Mouse (Mus musculus) cortical plate, adult 2 months (tissue): ENCODE results near the gene F12. TPM values are rescaled to one million over a fixed set of nuclear protein-coding genes. Genes with fewer than 3 reads are reported as not detected.

Experiments
- H3K27ac ChIP-seq: fragments of 200-500 bp; 2 replicates; pipeline ENCODE4 v1.5.1; 2012; ENCODE audit warnings: low read length, control low read depth, inconsistent platforms; ENCODE audit not compliant: insufficient read depth
- H3K4me1 ChIP-seq: fragments of 200-500 bp; 2 replicates; pipeline ENCODE4 v1.6.1; 2011; ENCODE audit warnings: low read length; ENCODE audit not compliant: control insufficient read depth, insufficient read depth
- H3K4me3 ChIP-seq: fragments of 200-500 bp; 2 replicates; pipeline ENCODE4 v1.5.1; 2011; ENCODE audit warnings: mild to moderate bottlenecking, low read length, control low read depth; ENCODE audit not compliant: insufficient read depth
- CTCF ChIP-seq: fragments of 200-500 bp; IDR thresholded peaks from 2 replicates; pipeline ENCODE4 v1.5.1; 2011; ENCODE audit warnings: mild to moderate bottlenecking, control low read depth, low read length; ENCODE audit not compliant: insufficient read depth; ENCODE audit errors: extremely low read depth
- POLR2A ChIP-seq: fragments of 200-500 bp; IDR thresholded peaks from 2 replicates; pipeline ENCODE4 v1.6.1; 2011; ENCODE audit warnings: mild to moderate bottlenecking, low read length, control low read depth; ENCODE audit not compliant: insufficient read depth; ENCODE audit errors: extremely low read depth
- polyA plus RNA-seq: library from polyadenylated mRNA; depleted of rRNA; stranded (reverse); fragments of >200 nt; gene quantifications from 2 replicates; pipeline ENCODE4 v1.2.3, GENCODE M21; 2012

F12 gene
- polyA plus RNA-seq, 1 experiment: 0.63 TPM

- no peak overlapping the region for H3K4me3 ChIP-seq
- no peak overlapping the region for H3K27ac ChIP-seq
- H3K4me1 ChIP-seq: peaks cover 4% of the 10 kb centered on the region; the same call in 1 of the 2 replicates
- TF ChIP-seq POLR2A (no peak), CTCF (no peak)
These were observed 24.0 kb upstream of the F12 start for GRCm38 (mm10) chr13:55450511-55450980.

- TF ChIP-seq POLR2A (no peak), CTCF (no peak)
- Histone ChIP-seq H3K4me3 (no peak overlapping the region), H3K27ac (no peak overlapping the region), H3K4me1 (peaks cover 4% of the 10 kb centered on the region; the same call in 1 of the 2 replicates)
These were observed 23.3 kb upstream of the F12 start for GRCm38 (mm10) chr13:55449679-55450441.

GRCm38 (mm10) chr13:55449205-55449604 lies 22.6 kb upstream of the F12 start:
- Histone ChIP-seq H3K4me3 (no peak overlapping the region), H3K27ac (no peak overlapping the region), H3K4me1 (peaks cover 4% of the 10 kb centered on the region; the same call in 1 of the 2 replicates)
- no peak for TF ChIP-seq POLR2A
- TF ChIP-seq CTCF: no peak

GRCm38 (mm10) chr13:55448131-55448530 lies 21.5 kb upstream of the F12 start:
- TF ChIP-seq CTCF (no peak), POLR2A (no peak)

GRCm38 (mm10) chr13:55447543-55447943 lies 20.9 kb upstream of the F12 start:
- TF ChIP-seq POLR2A (no peak), CTCF (no peak)
- H3K4me1 ChIP-seq: peaks cover 5% of the 10 kb centered on the region
- no peak overlapping the region for H3K27ac ChIP-seq
- H3K4me3 ChIP-seq: no peak overlapping the region

More at GRCm38 (mm10) chr13:55448131-55448530, 21.5 kb upstream of the F12 start:
- Histone ChIP-seq H3K4me1 (peaks cover 5% of the 10 kb centered on the region), H3K4me3 (no peak overlapping the region), H3K27ac (no peak overlapping the region)

- H3K4me1 ChIP-seq: peaks cover 5% of the 10 kb centered on the region
- H3K4me3 ChIP-seq: peak overlapping the region; percentile 69
- H3K27ac ChIP-seq: no peak overlapping the region
- TF ChIP-seq POLR2A (no peak), CTCF (no peak)
These were observed 20.0 kb upstream of the F12 start for GRCm38 (mm10) chr13:55446483-55447105.

GRCm38 (mm10) chr13:55445361-55446091 lies 18.9 kb upstream of the F12 start:
- Histone ChIP-seq H3K4me3 (peak overlapping the region; percentile 69), H3K27ac (peak overlapping the region; percentile 72; the same call in 1 of the 2 replicates), H3K4me1 (peaks cover 5% of the 10 kb centered on the region)

GRCm38 (mm10) chr13:55444937-55445315 lies 18.3 kb upstream of the F12 start, which contains the start of gene Grk6:
Grk6 (plus strand) TSS chr13:55445072.
- Histone ChIP-seq H3K4me1 (peaks cover 5% of the 10 kb centered on the region), H3K4me3 (peak within 1 kb of the TSS; percentile 77), H3K27ac (peak within 1 kb of the TSS; percentile 87)
- TF ChIP-seq CTCF (no peak), POLR2A (no peak)

More at GRCm38 (mm10) chr13:55445361-55446091, 18.9 kb upstream of the F12 start:
- TF ChIP-seq POLR2A (no peak), CTCF (no peak)

GRCm38 (mm10) chr13:55444286-55444936 lies 17.8 kb upstream of the F12 start:
- Histone ChIP-seq H3K4me1 (peaks cover 5% of the 10 kb centered on the region), H3K4me3 (peak overlapping the region; percentile 77), H3K27ac (peak overlapping the region; percentile 87)
- peak; percentile 88 for TF ChIP-seq POLR2A
- TF ChIP-seq CTCF: no peak
